Mouse (Mus musculus) heart, adult 11 months (tissue): ENCODE measurements around the gene Rrp8.
A peak's percentile ranks its signal among the peaks of the same experiment; 100 is the strongest.

Experiments
- DNase-seq: peaks from one replicate; pipeline ENCODE4 v3.0.0; 2022

Rrp8 gene

GRCm38 (mm10) chr7:105736911-105737521 lies at the start of gene Rrp8:
Rrp8 (minus strand) TSS chr7:105737385.
- DNase-seq = peak; percentile 97

DNA sequence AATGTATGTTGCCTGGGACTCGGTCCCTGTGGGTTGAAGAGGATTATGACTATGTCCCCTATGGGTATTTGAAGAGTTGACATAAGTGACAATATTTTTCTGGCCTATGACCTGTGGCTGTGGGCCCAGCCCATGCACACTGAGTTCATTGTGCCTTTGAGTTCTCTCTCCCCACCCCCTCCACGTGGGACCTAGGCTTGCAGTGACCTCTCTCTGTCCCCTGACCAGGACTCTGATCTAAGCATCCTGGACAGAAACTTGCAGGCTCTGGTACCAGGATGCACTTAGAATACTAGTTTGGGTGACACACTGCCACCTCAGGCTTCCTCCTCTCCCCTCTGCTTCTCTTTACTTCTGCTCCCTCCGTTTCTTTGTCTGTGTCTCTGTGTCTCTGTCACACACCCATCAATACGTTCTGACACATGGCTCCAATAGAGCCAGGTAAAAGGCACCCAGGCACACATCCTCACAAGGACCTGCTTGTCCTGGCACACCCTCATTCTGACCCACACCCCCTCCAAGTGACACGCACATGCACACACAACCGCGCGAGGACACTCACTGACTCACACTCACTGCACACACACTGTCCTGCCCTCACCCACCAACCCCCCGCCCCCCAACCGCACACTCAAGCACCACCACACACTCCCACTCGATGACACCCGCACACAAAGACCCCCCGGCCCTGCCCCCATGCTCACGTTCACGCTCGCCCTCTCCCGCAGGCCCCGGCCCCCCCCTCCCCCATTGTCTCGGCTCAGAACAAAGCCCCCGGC lies 49.5 kb upstream of the Rrp8 start:
- peak; percentile 93 for DNase-seq

DNA sequence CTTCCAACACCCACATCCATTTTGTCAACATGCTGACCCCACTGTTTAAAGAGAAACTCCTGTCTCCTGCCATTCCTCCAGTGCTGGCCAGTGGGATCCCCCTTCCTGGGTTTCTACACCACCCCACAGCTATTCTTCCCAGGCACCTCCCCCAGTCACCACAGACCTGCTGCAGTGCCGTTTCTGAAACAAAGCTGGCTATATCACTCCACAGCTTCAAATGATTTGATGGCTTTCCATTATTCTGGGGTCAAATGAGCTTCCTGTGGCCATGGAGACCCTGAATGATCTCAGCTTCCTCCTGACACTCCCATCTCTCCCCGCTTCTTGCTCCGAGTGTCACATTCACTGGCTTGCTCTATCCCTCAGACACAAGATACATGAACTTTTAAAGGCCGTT lies 47.4 kb upstream of the Rrp8 start:
- DNase-seq = peak; percentile 86

DNA sequence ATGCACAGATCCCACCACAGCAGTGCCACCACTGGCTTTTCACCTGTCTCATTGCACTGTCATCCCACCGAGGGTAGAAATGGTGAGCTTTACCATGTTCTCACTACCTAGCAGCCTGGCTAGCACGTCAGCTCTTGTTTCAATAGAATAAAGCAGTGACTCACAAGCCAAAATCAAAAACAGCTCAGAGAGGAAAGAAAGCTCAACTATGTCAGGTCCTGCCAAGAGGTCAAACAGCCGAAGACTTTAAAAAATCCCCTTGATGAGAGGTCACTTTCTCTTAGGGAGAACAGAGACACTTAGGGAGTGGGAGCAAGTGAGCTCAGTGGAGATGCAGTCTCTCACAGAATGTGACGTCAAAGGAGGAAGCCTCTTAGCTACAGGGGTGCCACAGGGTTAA lies 46.7 kb upstream of the Rrp8 start:
- DNase-seq = peak; percentile 55

- peak; percentile 94 for DNase-seq
These were observed 41.5 kb upstream of the Rrp8 start for GRCm38 (mm10) chr7:105778553-105779265.

- DNase-seq = peak; percentile 99
These were observed 40.8 kb upstream of the Rrp8 start for GRCm38 (mm10) chr7:105777797-105778552.

GRCm38 (mm10) chr7:105777316-105777715 lies 40.1 kb upstream of the Rrp8 start:
- peak; percentile 85 for DNase-seq

- DNase-seq = peak; percentile 56
These were observed 38.8 kb upstream of the Rrp8 start for GRCm38 (mm10) chr7:105776026-105776425.

DNA sequence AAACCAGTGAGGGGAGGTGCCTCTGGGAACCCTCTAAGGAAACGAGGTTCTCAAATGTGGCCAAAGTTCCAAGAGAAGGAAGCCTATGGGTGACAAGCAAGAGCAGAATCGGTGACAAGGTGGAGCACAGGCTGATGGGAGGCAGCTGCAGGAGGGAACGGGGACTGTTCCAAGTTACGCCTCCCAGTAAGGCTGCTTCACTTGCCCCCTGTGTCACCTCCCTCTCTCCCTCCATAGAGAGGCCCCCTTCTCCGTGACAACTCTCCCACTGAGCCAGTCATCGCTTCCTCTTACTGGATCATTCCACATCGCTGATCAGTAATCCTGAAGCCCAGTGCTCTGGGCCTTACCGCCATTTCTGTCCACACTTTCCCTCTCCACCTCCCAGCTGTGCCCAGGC lies 37.5 kb upstream of the Rrp8 start:
- peak; percentile 94 for DNase-seq

DNA sequence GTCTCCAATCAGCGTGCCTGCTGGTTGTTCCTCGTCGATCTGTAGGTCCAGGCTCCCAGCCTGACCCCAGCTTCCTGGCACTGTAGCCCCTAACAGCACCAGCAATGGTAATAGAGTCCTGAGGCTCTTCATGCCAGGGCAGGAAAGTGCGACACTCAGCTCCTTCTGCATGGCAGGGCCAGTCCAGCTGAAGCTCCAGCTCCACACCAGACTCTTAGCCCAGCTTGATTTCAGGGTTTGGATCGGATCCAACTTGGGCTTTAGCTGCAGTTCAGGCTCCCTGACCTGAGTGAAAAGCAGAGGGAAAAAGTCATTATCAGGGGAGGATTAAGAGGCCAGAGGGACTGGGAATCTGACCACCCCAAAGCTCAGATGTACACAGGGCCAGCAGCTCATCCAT lies 35.9 kb upstream of the Rrp8 start:
- peak; percentile 87 for DNase-seq

DNA sequence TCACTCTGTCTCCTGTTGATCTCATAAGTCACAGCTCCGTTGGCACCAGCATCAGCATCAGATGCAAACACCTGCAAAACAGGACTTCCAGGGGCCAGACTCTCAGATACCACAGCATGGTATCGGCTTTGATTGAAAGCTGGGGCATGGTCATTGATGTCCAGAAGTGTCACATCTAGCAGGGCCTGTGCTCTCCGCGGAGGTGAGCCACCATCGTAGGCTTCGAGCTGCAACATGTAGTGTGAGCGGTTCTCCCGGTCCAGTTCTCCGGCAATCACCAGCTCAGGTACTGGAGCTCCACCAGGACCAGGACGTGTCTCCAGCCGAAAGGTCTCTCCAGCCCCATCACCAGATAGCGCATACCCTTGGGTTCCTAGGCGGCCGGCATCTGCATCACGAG lies 35.1 kb upstream of the Rrp8 start:
- DNase-seq = peak; percentile 90

GRCm38 (mm10) chr7:105769959-105770358 lies 32.8 kb upstream of the Rrp8 start:
- peak; percentile 95 for DNase-seq

DNA sequence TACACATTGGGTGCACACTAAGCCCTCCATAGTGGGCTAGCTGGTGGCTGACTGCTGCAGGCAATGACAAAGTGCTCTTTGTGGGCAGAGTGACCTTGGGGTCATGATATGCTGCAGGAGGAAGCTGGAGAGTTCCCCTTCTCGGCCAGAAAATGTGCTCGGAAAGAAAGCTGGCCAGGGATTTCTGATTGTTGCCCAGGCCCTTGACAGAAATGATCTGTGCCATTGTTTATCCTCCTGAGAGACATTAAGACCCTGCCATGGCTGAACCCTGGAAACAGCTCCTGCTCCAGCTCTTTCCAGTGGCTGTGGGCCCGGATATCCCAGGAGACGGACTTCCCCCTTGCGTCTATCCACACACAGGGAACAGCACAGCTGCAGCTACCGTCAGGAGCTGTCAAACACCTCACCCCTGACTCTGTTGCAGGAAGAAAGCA lies 30.6 kb upstream of the Rrp8 start:
- DNase-seq = peak; percentile 96

DNA sequence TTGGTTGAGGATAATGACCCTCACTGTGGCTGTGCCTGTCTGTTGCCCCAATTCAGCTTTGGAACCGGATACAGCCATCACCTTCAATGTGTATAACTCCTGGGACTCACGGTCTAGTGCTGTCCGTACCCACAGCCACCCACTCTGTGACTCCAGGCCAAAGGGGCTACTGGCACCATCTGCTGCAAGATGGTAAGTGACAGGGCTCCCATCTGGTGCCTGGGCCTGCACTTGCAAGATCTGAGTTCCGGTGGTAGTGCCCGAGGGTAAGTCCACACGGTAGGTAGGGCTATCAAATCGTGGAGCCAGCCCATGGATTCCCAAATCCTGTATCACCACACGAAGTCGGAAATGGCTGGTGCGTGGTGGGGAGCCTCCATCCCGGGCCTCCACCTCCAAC lies 27.1 kb upstream of the Rrp8 start:
- DNase-seq = no peak

GRCm38 (mm10) chr7:105762517-105763270 lies 25.5 kb upstream of the Rrp8 start:
- peak; percentile 90 for DNase-seq

GRCm38 (mm10) chr7:105761813-105762484 lies 24.8 kb upstream of the Rrp8 start:
- peak; percentile 87 for DNase-seq

DNA sequence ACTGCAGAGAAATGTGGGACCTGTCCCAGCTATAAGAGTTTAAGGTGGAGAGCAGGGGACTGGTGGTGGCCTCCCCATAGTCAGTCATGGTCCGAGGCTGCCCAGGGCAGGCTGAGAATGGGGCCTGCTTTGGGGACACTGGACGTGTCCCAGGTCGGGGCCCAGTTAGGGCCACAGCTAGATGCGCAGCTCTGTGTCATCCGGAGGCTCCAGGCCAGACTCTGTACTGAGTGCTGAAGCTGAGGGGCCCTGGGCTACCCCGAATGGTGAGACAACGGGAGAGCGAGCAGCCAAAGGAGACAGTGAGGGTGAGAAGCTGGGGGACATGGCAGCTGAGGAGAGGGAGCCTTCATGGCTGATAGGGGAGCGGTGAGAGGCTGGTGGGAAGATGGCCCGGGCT lies 16.1 kb upstream of the Rrp8 start:
- DNase-seq = peak; percentile 87

GRCm38 (mm10) chr7:105752716-105753115 lies 15.5 kb upstream of the Rrp8 start:
- DNase-seq = peak; percentile 89

DNA sequence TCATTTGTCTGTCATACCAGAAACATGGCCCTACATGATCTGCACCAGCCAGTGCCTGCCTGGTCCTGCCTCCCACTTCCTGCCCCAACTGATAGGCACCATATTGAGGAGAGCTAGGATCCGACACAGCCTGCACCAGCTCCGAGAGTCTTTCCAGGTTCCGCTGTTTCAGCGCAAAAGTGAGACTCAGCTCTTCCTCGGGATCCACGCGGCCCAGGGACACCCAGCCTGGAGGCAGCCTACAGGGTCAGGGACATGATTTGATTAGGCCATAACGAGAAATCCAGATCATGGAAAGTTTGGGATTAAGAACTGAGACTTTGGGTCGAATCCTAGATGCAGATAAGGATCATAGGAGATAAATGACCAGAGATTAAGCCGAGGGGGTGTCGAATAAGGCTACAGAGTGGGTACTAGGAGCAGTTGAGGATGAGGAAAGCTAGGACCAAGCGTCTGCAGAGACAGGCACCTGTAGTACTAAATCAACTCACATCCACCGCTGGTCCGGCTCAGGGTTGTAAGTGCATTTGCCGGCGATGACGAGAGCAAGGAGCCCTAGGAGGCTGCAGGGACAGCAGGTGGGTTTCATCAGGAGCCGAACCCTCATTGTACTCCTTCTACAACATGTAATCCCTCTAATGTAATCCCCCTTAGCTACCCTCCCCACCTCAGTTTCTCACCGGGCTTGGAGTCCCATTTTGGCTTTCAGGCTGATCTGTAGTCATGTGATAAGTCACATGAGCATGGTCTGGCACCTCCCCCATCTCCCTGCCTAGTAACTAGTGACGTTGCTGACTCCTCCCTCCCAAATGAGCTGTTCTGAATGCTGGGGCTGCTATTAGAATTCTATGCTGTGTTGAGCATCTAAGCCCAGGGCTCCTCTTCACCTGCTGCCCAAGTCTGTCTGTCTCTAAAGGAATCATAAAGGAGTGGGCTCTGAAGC lies 14.6 kb upstream of the Rrp8 start, which contains the start of gene Tpp1:
TSS of gene Tpp1 (minus strand) at position 745 of the 943 bp plus-strand sequence.
- DNase-seq = peak; percentile 99

- DNase-seq = peak; percentile 76
These were observed 10.6 kb upstream of the Rrp8 start for GRCm38 (mm10) chr7:105747776-105748175.
